Mouse (Mus musculus) forebrain, postnatal 0 days (tissue): Measurements from ENCODE around the gene Palm. TPM values are rescaled to one million over a fixed set of nuclear protein-coding genes. Genes with fewer than 3 reads are reported as not detected.

Source experiments
- ATAC-seq: fragments of 200-750 bp; cut with Nextera tagmentation; 2 replicates; pipeline ENCODE4 v1.8.0; 2017; ENCODE audit warnings: mild to moderate bottlenecking, moderate library complexity
- DNase-seq: peaks from one replicate; pipeline ENCODE4 v3.0.0-alpha.2; 2015
- H3K27ac ChIP-seq: fragments of 300-500 bp; sonication (generic); 2 replicates; pipeline ENCODE4 v1.5.1; 2014; ENCODE audit warnings: low read depth, mild to moderate bottlenecking, antibody characterized with exemption, low read length, moderate library complexity, mixed read lengths
- H3K27me3 ChIP-seq: fragments of 300-500 bp; sonication (generic); 2 replicates; pipeline ENCODE4 v1.6.1; 2014; ENCODE audit warnings: mild to moderate bottlenecking, low read length, mixed read lengths; ENCODE audit not compliant: insufficient read depth
- H3K36me3 ChIP-seq: fragments of 300-500 bp; sonication (generic); 2 replicates; pipeline ENCODE4 v1.6.1; 2014; ENCODE audit warnings: mild to moderate bottlenecking, moderate library complexity; ENCODE audit not compliant: insufficient read depth
- H3K4me1 ChIP-seq: fragments of 300-500 bp; sonication (generic); 2 replicates; pipeline ENCODE4 v1.6.1; 2014; ENCODE audit warnings: antibody characterized with exemption; ENCODE audit not compliant: insufficient read depth
- H3K4me2 ChIP-seq: fragments of 300-500 bp; sonication (generic); 2 replicates; pipeline ENCODE4 v1.6.1; 2014; ENCODE audit warnings: low read depth, mild to moderate bottlenecking, moderate library complexity
- H3K4me3 ChIP-seq: fragments of 300-500 bp; sonication (generic); 2 replicates; pipeline ENCODE4 v1.5.1; 2014; ENCODE audit warnings: low read depth, low read length, mixed read lengths
- H3K9ac ChIP-seq: fragments of 300-500 bp; sonication (generic); 2 replicates; pipeline ENCODE4 v1.6.1; 2014; ENCODE audit warnings: mild to moderate bottlenecking
- H3K9me3 ChIP-seq: fragments of 300-500 bp; sonication (generic); 2 replicates; pipeline ENCODE4 v1.6.1; 2016; ENCODE audit warnings: low read length
- CTCF ChIP-seq: sonication (generic); IDR thresholded peaks from 2 replicates; pipeline ENCODE4 v1.5.1; 2016; ENCODE audit warnings: antibody characterized with exemption, control low read depth, low read depth
- WGBS: fragments of 180-500 bp; shearing (Covaris S2); extraction: QIAGEN DNeasy Blood & Tissue Kit; methylation state at CpG from one replicate; pipeline ENCODE4 v1.1.7; 2014; 5-methylcytosine and 5-hydroxymethylcytosine counted together
- polyA plus RNA-seq: library from polyadenylated mRNA; unstranded; fragments of >200 nt; fragmentation: Nextera tagmentation; extraction: Ambion mirVana; gene quantifications from 2 replicates; pipeline ENCODE4 v1.2.1, GENCODE M21; 2015
- total RNA-seq: library from RNA; depleted of rRNA; stranded (reverse); fragments of >200 nt; gene quantifications from 2 replicates; pipeline ENCODE4 v1.2.3, GENCODE M21; 2014

The Palm gene
- total and polyA plus RNA-seq, 2 experiments from 2014 or later, result 154 to 365 TPM

GRCm38 (mm10) chr10:79788386-79789158, 4.8 kb upstream of the Palm start:
- Histone ChIP-seq H3K4me3 (no peak overlapping the region), H3K27me3 (no peaks in the 10 kb centered on the region; the same call in 1 of the 2 replicates), H3K9ac (no peak overlapping the region), H3K36me3 (no peaks in the 10 kb centered on the region), H3K4me1 (no peaks in the 10 kb centered on the region), H3K4me2 (no peak overlapping the region), H3K27ac (no peak overlapping the region), H3K9me3 (no peaks in the 10 kb centered on the region)
- ATAC-seq (no peak), DNase-seq (peak; percentile 87)
- TF ChIP-seq CTCF, result peak; percentile 88
- WGBS, result 39% methylated on average over 7 of the region's 7 CpGs

DNA sequence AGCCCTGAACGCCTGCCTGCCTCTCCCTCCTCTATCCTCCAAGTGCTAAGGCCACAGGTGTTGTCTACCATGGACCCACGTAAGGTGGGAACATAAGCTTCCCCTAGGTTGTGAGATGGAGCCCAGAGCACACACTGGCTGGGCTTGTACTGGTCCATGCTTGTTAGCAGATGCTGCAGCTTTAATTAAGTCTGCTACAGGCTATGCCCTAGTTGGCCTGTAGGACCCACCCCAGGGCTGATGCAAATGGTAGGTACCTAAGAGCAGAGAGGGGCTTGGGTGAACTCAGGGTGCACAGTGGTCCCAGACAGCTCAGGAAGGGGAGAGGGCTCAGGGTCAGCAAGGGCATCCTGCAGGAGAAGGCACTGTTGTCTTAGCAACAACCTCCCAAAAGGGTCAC, 3.8 kb upstream of the Palm start:
- no peak overlapping the region for H3K4me2 ChIP-seq
- H3K36me3 ChIP-seq, result no peaks in the 10 kb centered on the region
- WGBS, result 61% methylated on average over 2 of the region's 2 CpGs
- H3K4me1 ChIP-seq, result no peaks in the 10 kb centered on the region
- no peak overlapping the region for H3K9ac ChIP-seq
- H3K4me3 ChIP-seq, result no peak overlapping the region
- no peak for DNase-seq
- H3K27ac ChIP-seq, result no peak overlapping the region
- TF ChIP-seq CTCF, result no peak
- no peaks in the 10 kb centered on the region for H3K9me3 ChIP-seq
- no peak for ATAC-seq
- H3K27me3 ChIP-seq, result no peaks in the 10 kb centered on the region; the same call in 1 of the 2 replicates

GRCm38 (mm10) chr10:79790861-79791260, 2.5 kb upstream of the Palm start, which contains the start of gene Prss57:
Prss57 (minus strand) TSS chr10:79790961.
- no peak for ATAC-seq
- 90% methylated on average over 4 of the region's 4 CpGs for WGBS
- H3K4me3 ChIP-seq, result no peak within 1 kb of the TSS

DNA sequence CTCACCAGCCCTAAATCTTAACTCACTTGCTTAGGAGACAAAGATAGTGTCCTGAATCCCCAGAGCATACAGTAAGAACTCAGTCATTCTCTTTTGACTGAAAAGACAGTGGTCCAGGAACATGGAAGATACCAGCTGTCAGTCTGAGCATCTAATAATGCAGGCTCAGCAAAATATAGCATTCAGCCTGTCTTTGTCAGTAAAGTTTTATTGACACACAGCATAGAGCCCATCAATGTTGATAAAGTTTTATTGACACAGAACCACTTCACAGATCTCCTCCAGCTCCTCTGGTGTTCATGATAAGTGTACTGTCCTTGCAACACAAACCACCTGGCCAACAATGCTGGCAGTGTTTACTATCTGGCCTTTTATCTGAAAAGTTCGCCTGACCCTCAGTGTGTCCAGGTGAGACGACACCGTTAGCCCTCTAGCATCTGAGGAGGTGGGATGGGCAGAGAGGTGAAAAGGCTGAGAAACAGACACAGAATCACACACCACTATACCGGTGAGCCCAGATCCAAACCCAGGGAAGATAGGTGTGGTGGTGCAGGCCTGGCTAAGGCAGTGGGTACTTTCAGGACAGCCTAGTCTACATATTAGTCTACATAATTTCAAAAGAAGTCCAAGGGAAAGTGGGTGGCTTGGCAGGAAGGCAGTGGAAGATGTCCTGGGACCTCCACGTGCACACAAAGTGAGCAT, 882 bp upstream of the Palm start:
- ATAC-seq (no peak), DNase-seq (no peak)
- Histone ChIP-seq H3K4me3 (peak overlapping the region; percentile 92; the same call in 1 of the 2 replicates), H3K9me3 (no peaks in the 10 kb centered on the region), H3K9ac (no peak overlapping the region), H3K36me3 (no peaks in the 10 kb centered on the region), H3K27me3 (no peaks in the 10 kb centered on the region), H3K4me2 (peak overlapping the region; percentile 88; the same call in 1 of the 2 replicates), H3K4me1 (peaks cover 15% of the 10 kb centered on the region; the same call in 1 of the 2 replicates), H3K27ac (no peak overlapping the region)
- 83% methylated on average over 5 of the region's 5 CpGs for WGBS
- TF ChIP-seq CTCF, result no peak

More at GRCm38 (mm10) chr10:79790861-79791260, 2.5 kb upstream of the Palm start, which contains the start of gene Prss57:
- no peak within 1 kb of the TSS for H3K9ac ChIP-seq
- TF ChIP-seq CTCF, result no peak
- no peaks in the 10 kb centered on the region for H3K9me3 ChIP-seq
- H3K4me2 ChIP-seq, result no peak within 1 kb of the TSS
- H3K36me3 ChIP-seq, result no peaks in the 10 kb centered on the region
- H3K27ac ChIP-seq, result no peak within 1 kb of the TSS
- 0 out of 2 replicates have a peak, but pooled peaks cover 7% of the 10 kb centered on the region for H3K4me1 ChIP-seq
- no peaks in the 10 kb centered on the region for H3K27me3 ChIP-seq
- no peak for DNase-seq

GRCm38 (mm10) chr10:79793738-79794490, 542 bp downstream of the Palm start:
- Histone ChIP-seq H3K4me1 (peaks cover 15% of the 10 kb centered on the region; the same call in 1 of the 2 replicates), H3K9ac (peak overlapping the region; percentile 98), H3K27me3 (no peaks in the 10 kb centered on the region), H3K4me3 (peak overlapping the region; percentile 92), H3K27ac (peak overlapping the region; percentile 94), H3K36me3 (no peaks in the 10 kb centered on the region), H3K9me3 (no peaks in the 10 kb centered on the region), H3K4me2 (peak overlapping the region; percentile 88)
- DNase-seq (peak; percentile 79), ATAC-seq (peak; percentile 69)
- TF ChIP-seq CTCF, result no peak
- WGBS, result under 1% methylated on average over 37 of the region's 38 CpGs

DNA sequence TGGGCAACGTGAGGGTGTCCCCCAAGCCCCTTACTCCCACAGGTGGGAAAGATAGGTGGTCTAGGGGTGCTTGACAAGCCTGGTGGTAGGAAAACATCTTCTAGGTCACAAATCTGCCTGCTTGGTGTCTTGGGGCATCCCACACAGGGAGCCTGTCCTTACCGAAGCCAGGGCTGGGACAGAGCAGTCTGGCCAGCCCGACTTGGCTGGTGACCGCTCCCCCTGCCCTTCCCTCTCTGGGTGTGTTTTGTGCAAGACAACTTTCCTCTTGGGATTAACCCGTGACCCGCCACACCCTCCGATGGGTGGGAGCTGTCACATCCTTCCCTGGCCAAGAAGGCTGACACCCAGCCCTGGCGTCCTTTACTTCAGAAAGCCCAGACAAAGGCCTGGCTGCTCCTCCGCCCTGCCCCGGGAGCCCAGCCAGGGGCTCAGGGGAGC, 1.1 kb downstream of the Palm start:
- DNase-seq, result no peak
- Histone ChIP-seq H3K9me3 (no peaks in the 10 kb centered on the region), H3K27me3 (no peaks in the 10 kb centered on the region), H3K27ac (peak overlapping the region; percentile 94), H3K36me3 (no peaks in the 10 kb centered on the region), H3K4me3 (peak overlapping the region; percentile 92), H3K4me1 (peaks cover 15% of the 10 kb centered on the region; the same call in 1 of the 2 replicates), H3K9ac (peak overlapping the region; percentile 98), H3K4me2 (peak overlapping the region; percentile 88)
- WGBS, result 2% methylated on average over 10 of the region's 10 CpGs
- no peak for ATAC-seq
- TF ChIP-seq CTCF, result no peak
